Mouse (Mus musculus) cerebellum, adult 2 months (tissue): ENCODE data around the gene Slfn5.
"Not testable (repeated sequence)": the region's sequence is repeated elsewhere in the genome, so short reads cannot be mapped to it uniquely, and the experiment has no call there.

Source experiments
- CTCF ChIP-seq: fragments of 200-500 bp; IDR thresholded peaks from 2 replicates; pipeline ENCODE4 v1.5.1; 2011; ENCODE audit warnings: low read depth, mild to moderate bottlenecking, control low read depth, low read length, moderate library complexity, borderline replicate concordance; ENCODE audit not compliant: insufficient read depth
- POLR2A ChIP-seq: fragments of 200-500 bp; IDR thresholded peaks from 2 replicates; pipeline ENCODE4 v1.6.1; 2011; ENCODE audit warnings: low read length, control low read depth, borderline replicate concordance; ENCODE audit not compliant: insufficient read depth

DNA sequence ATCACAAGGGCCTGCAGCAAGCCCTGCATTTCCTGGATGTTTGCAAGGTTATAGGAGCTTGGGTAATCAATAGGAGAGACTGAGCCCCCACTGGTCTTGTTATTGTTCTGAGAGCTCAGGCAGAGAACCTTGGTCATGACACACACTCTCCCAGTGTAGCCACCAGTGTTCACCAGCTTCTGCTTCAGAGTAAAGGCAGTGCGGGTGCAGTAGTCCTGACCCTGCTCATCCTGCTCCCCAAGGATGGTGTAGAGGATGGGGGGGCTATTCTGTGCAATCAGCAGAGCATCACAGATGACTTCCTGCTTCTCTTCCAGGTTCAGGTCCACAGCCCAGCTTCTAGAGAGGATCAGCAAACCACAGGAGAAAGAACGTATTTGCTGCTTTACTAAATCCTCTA is 31.3 kb downstream of the Slfn5 start:
- TF ChIP-seq CTCF, POLR2A: not testable (repeated sequence)
